Comparison of ENCODE assay signal across 8 mouse cellular contexts in the genomic region with DNA sequence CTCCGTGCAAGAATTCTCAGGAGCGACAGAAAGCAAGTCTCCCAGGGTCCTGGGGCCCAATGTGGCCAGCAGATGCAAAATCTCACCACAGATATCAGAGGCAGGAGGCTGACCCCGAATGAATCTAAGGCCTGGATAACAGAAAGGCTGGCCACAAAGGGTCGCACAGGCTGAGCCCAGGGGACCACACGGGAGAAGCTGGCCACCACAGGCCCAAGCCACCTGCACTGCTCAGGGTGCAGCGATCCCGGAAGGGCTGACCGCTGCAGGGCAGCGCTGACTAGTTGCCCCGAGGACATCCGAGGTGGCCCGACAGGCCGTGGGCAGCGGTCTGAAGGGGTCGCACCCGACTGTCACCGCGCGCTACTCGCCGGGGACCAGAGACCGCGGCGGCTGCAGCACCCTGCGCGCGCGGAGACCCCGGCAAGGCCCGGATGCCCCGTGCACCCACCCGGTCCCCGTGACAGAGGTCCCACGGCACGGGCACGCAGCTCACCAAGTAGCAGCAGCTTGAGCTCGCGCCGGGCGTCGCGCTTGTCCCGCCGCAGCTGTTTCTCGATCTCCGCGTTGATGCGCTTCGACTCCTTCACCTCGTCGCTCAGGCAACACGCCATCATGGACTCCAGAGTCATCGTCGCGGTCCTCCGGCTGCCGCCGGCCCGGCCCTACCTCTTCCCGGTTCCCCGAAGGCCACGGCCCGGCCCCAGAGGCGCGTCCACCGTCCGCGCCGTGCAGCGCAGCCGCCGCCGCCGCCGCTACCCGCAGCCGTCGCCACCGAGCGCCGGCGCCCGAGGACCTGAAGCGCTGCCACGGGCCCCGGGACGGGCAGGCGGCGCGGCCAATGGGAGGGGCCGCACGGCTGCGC. TPM values are rescaled to one million over a fixed set of nuclear protein-coding genes. Genes with fewer than 3 reads are reported as not detected.
A peak's percentile ranks its signal among the peaks of the same experiment; 100 is the strongest.
DNase-seq lines count a peak whose midpoint lies in the region; ATAC-seq and TF ChIP-seq lines count a peak whose summit lies in the region.

No protein-coding gene starts in this region.

- peak; percentile 31 for DNase-seq in kidney, adult 18-20 months
- DNase-seq in kidney, postnatal 14 days = no peak
- no peak for DNase-seq in MEL (ENCODE audit: low read depth, low spot score)
- DNase-seq in liver, embryonic 14.5 days (ENCODE audit: low read depth in 3 of 3, low spot score in 3 of 3) = no peak
- no peak for DNase-seq in B cell, adult 2 months
- no peak for DNase-seq in right cerebral cortex, postnatal 4 days
- DNase-seq in urinary bladder, postnatal 10 days (ENCODE audit: low spot score) = no peak

- 0 out of 6 replicates have a peak, but pooled peaks of 1 of the 3 experiments have one; percentile 1 for TF ChIP-seq CTCF in MEL (IDR thresholded peaks at IDR 0.05 in 2 of 3, conservative IDR thresholded peaks at IDR 0.05 in 1 of 3; ENCODE audit: control insufficient read depth in 1 of 3, insufficient read depth in 1 of 3, low read depth in 2 of 3, low read length in 3 of 3, poor library complexity in 1 of 3, severe bottlenecking in 1 of 3)
- TF ChIP-seq CTCF in liver, embryonic 14.5 days (IDR thresholded peaks at IDR 0.05; ENCODE audit: low read depth) = no peak

- TF ChIP-seq EP300 in MEL (IDR thresholded peaks at IDR 0.05; ENCODE audit: low read depth in 1 of 2, low read length in 2 of 2) = no peak
- TF ChIP-seq EP300 in liver, embryonic 14.5 days (IDR thresholded peaks at IDR 0.05; ENCODE audit: low read depth) = no peak

- TF ChIP-seq RAD21 in MEL (IDR thresholded peaks at IDR 0.05; ENCODE audit: low read depth, low read length) = no peak

- peak overlapping the region; percentile 93 for H3K9ac ChIP-seq in MEL (ENCODE audit: control insufficient read depth, low read depth, low read length, poor library complexity, severe bottlenecking)
- peak overlapping the region; percentile 93 for H3K9ac ChIP-seq in forebrain, embryonic 15.5 days (replicated peaks)
- H3K9ac ChIP-seq in liver, embryonic 14.5 days (replicated peaks) = peak overlapping the region; percentile 74

- peak; percentile 0; the same call in 1 of the 2 replicates for ATAC-seq in forebrain, embryonic 15.5 days (replicated peaks)
- ATAC-seq in liver, embryonic 14.5 days (ENCODE audit: insufficient read depth) = peak; percentile 19; the same call in 1 of the 2 replicates

- WGBS in forebrain, embryonic 15.5 days = under 1% methylated on average over 93 of the region's 93 CpGs
- under 1% methylated on average over 88 of the region's 93 CpGs for WGBS in liver, embryonic 14.5 days (ENCODE audit: insufficient replicate concordance)

- peak overlapping the region; percentile 96 for H3K4me2 ChIP-seq in forebrain, embryonic 15.5 days (replicated peaks)
- peak overlapping the region; percentile 88 for H3K4me2 ChIP-seq in liver, embryonic 14.5 days (ENCODE audit: low read depth)

- peaks cover 48% of the 10 kb centered on the region for H3K79me2 ChIP-seq in MEL (ENCODE audit: control insufficient read depth, insufficient read depth, low read length, poor library complexity)

- peaks cover 10 to 15% of the 10 kb centered on the region in 2 experiments for H3K4me1 ChIP-seq in MEL (ENCODE audit: control insufficient read depth in 1 of 2, insufficient read depth in 2 of 2, low read length in 2 of 2)
- H3K4me1 ChIP-seq in forebrain, embryonic 15.5 days = peaks cover 38% of the 10 kb centered on the region
- H3K4me1 ChIP-seq in liver, embryonic 14.5 days (replicated peaks; ENCODE audit: control insufficient read depth in 2 of 2, insufficient read depth in 2 of 2, low read length in 1 of 2) = peaks cover 17 to 34% of the 10 kb centered on the region in 2 experiments

- peak overlapping the region; percentile 51 for H3K27ac ChIP-seq in MEL (ENCODE audit: control insufficient read depth, low read depth, low read length)
- peak overlapping the region; percentile 92 for H3K27ac ChIP-seq in forebrain, embryonic 15.5 days (replicated peaks)
- peak overlapping the region; percentile 46 for H3K27ac ChIP-seq in liver, embryonic 14.5 days

- peak; percentile 65 to 92; a peak in 3 of 4 replicates for TF ChIP-seq POLR2A in MEL (IDR thresholded peaks at IDR 0.05; ENCODE audit: control insufficient read depth in 1 of 2, insufficient read depth in 1 of 2, low read depth in 1 of 2, low read length in 2 of 2, poor library complexity in 1 of 2)

- H3K27me3 ChIP-seq in MEL (ENCODE audit: control insufficient read depth in 1 of 2, insufficient read depth in 2 of 2, low read length in 2 of 2) = no peaks in the 10 kb centered on the region
- H3K27me3 ChIP-seq in forebrain, embryonic 15.5 days = no peaks in the 10 kb centered on the region
- H3K27me3 ChIP-seq in liver, embryonic 14.5 days (ENCODE audit: control insufficient read depth, insufficient read depth, low read length) = no peaks in the 10 kb centered on the region

- H3K36me3 ChIP-seq in MEL (ENCODE audit: control insufficient read depth in 1 of 2, insufficient read depth in 2 of 2, low read length in 2 of 2) = peaks cover 0 to 8% of the 10 kb centered on the region in 2 experiments; a peak in 3 of 4 replicates
- no peaks in the 10 kb centered on the region for H3K36me3 ChIP-seq in forebrain, embryonic 15.5 days
- no peaks in the 10 kb centered on the region for H3K36me3 ChIP-seq in liver, embryonic 14.5 days (replicated peaks; ENCODE audit: control insufficient read depth, insufficient read depth, low read depth)

- no peaks in the 10 kb centered on the region for H3K9me3 ChIP-seq in MEL (replicated peaks; ENCODE audit: insufficient read depth, low read length)
- H3K9me3 ChIP-seq in forebrain, embryonic 15.5 days = no peaks in the 10 kb centered on the region
- no peaks in the 10 kb centered on the region for H3K9me3 ChIP-seq in liver, embryonic 14.5 days (ENCODE audit: control insufficient read depth, low read length)

- H3K4me3 ChIP-seq in MEL (ENCODE audit: control insufficient read depth in 1 of 2, insufficient read depth in 1 of 2, low read depth in 2 of 2, low read length in 2 of 2) = peak overlapping the region; percentile 91
- peak overlapping the region; percentile 96 for H3K4me3 ChIP-seq in forebrain, embryonic 15.5 days
- H3K4me3 ChIP-seq in liver, embryonic 14.5 days (ENCODE audit: insufficient read depth in 1 of 2, low read depth in 2 of 2, low read length in 2 of 2) = peak overlapping the region; percentile 71 to 78

TF ChIP-seq in MEL, 35 proteins besides CTCF, POLR2A, EP300 and RAD21:
- TF ChIP-seq NELFE (IDR thresholded peaks at IDR 0.05; ENCODE audit: low read depth, low read length) (peak; percentile 12), SIN3A (IDR thresholded peaks at IDR 0.05; ENCODE audit: low read length) (no peak; the same call in 1 of the 2 replicates), MXI1 (IDR thresholded peaks at IDR 0.05; ENCODE audit: low read depth, low read length) (peak; percentile 25; the same call in 1 of the 2 replicates), ZMIZ1 (IDR thresholded peaks at IDR 0.05; ENCODE audit: low read depth, low read length) (peak; percentile 10; the same call in 1 of the 2 replicates)
TF ChIP-seq in MEL: peak in this region for 3.

RNA-seq across cellular contexts. Expression of a gene that starts 0.5 kb away (rescaled TPM):
- 12.2 and 14.1 TPM in 2 replicates for total RNA-seq in MEL (2012; rRNA removed)
- 10 to 100 TPM in 1 of 2 experiments, not detected in 1; 18.4 TPM for polyA plus RNA-seq in MEL (2012; ENCODE audit: insufficient read depth in 1 of 2, insufficient read length in 2 of 2, low read depth in 1 of 2, low replicate concordance in 2 of 2, missing spikeins in 1 of 2)
- polyA plus RNA-seq in forebrain, embryonic 15.5 days (2015; fragmentation: Nextera tagmentation; extraction: Ambion mirVana) = 99.8 and 103 TPM in 2 replicates
- polyA plus RNA-seq in liver, embryonic 14.5 days (2012; rRNA removed) = 14.8 and 17.0 TPM in 2 replicates
- polyA plus RNA-seq in liver, embryonic 14.5 days (2014; fragmentation: Nextera tagmentation; extraction: Ambion mirVana) = 17.3 and 17.4 TPM in 2 replicates

RNA-seq across cellular contexts. Expression of a gene that starts 14.8 kb away (rescaled TPM):
- 170 and 197 TPM in 2 replicates for total RNA-seq in MEL (2012; rRNA removed)
- 100 to 1,000 TPM in 1 of 2 experiments, not detected in 1; 355 TPM for polyA plus RNA-seq in MEL (2012; ENCODE audit: insufficient read depth in 1 of 2, insufficient read length in 2 of 2, low read depth in 1 of 2, low replicate concordance in 2 of 2, missing spikeins in 1 of 2)
- 665 and 705 TPM in 2 replicates for polyA plus RNA-seq in forebrain, embryonic 15.5 days (2015; fragmentation: Nextera tagmentation; extraction: Ambion mirVana)
- 113 and 134 TPM in 2 replicates for polyA plus RNA-seq in liver, embryonic 14.5 days (2012; rRNA removed)
- 139 and 156 TPM in 2 replicates for polyA plus RNA-seq in liver, embryonic 14.5 days (2014; fragmentation: Nextera tagmentation; extraction: Ambion mirVana)

RNA-seq across cellular contexts. Expression of a gene that starts 20.5 kb away (rescaled TPM):
- total RNA-seq in MEL (2012; rRNA removed) = 28.2 and 33.0 TPM in 2 replicates
- polyA plus RNA-seq in MEL (2012; ENCODE audit: insufficient read depth in 1 of 2, insufficient read length in 2 of 2, low read depth in 1 of 2, low replicate concordance in 2 of 2, missing spikeins in 1 of 2) = 100 to 1,000 TPM in 1 of 2 experiments, 10 to 100 TPM in 1; 23.0 to 142 TPM
- 0.57 and 0.84 TPM in 2 replicates for polyA plus RNA-seq in forebrain, embryonic 15.5 days (2015; fragmentation: Nextera tagmentation; extraction: Ambion mirVana)
- 4.2 and 4.6 TPM in 2 replicates for polyA plus RNA-seq in liver, embryonic 14.5 days (2012; rRNA removed)
- 3.2 and 4.7 TPM in 2 replicates for polyA plus RNA-seq in liver, embryonic 14.5 days (2014; fragmentation: Nextera tagmentation; extraction: Ambion mirVana)

RNA-seq across cellular contexts. Expression of a gene that starts 29.8 kb away (rescaled TPM):
- 0.19 and 0.75 TPM in 2 replicates for total RNA-seq in MEL (2012; rRNA removed)
- polyA plus RNA-seq in MEL (2012; ENCODE audit: insufficient read depth in 1 of 2, insufficient read length in 2 of 2, low read depth in 1 of 2, low replicate concordance in 2 of 2, missing spikeins in 1 of 2) = 1 to 10 TPM in 1 of 2 experiments, not detected in 1; 2.4 TPM
- 27.3 and 28.0 TPM in 2 replicates for polyA plus RNA-seq in forebrain, embryonic 15.5 days (2015; fragmentation: Nextera tagmentation; extraction: Ambion mirVana)
- polyA plus RNA-seq in liver, embryonic 14.5 days (2012; rRNA removed) = 5.2 and 6.5 TPM in 2 replicates
- polyA plus RNA-seq in liver, embryonic 14.5 days (2014; fragmentation: Nextera tagmentation; extraction: Ambion mirVana) = 0.82 and 0.90 TPM in 2 replicates

RNA-seq across cellular contexts. Expression of a gene that starts 44.6 kb away (rescaled TPM):
- total RNA-seq in MEL (2012; rRNA removed) = 1.7 and 2.1 TPM in 2 replicates
- 1 to 10 TPM in 1 of 2 experiments, not detected in 1; 1.6 TPM for polyA plus RNA-seq in MEL (2012; ENCODE audit: insufficient read depth in 1 of 2, insufficient read length in 2 of 2, low read depth in 1 of 2, low replicate concordance in 2 of 2, missing spikeins in 1 of 2)
- polyA plus RNA-seq in forebrain, embryonic 15.5 days (2015; fragmentation: Nextera tagmentation; extraction: Ambion mirVana) = 0.69 and 0.73 TPM in 2 replicates
- 1.5 and 1.8 TPM in 2 replicates for polyA plus RNA-seq in liver, embryonic 14.5 days (2012; rRNA removed)
- 1.4 and 1.5 TPM in 2 replicates for polyA plus RNA-seq in liver, embryonic 14.5 days (2014; fragmentation: Nextera tagmentation; extraction: Ambion mirVana)

Comparison
In these comparisons a context has a peak if more than half of its experiments do, and no peak if none do; other contexts are left out.
1. RNA of a gene that starts 20.5 kb away (polyA plus RNA-seq): 23.0 to 142 TPM in MEL; 3.2 to 4.7 TPM in liver, embryonic 14.5 days and 0.57 to 0.84 TPM in forebrain, embryonic 15.5 days; every median in the first group is over 4 times any median in the second.
2. Peak in every context shown above with its lines, with median percentiles within 50 percentile points of each other: H3K27ac ChIP-seq, H3K4me3 ChIP-seq and H3K9ac ChIP-seq.